Mouse (Mus musculus) neural tube, embryonic 14.5 days (tissue): ENCODE measurements around the gene Aoah. TPM values are rescaled to one million over a fixed set of nuclear protein-coding genes. Genes with fewer than 3 reads are reported as not detected.

Experiments
- ATAC-seq: fragments of 200-750 bp; cut with Nextera tagmentation; 2 replicates; pipeline ENCODE4 v1.8.0; 2017; ENCODE audit warnings: low read depth, mild to moderate bottlenecking, moderate TSS enrichment, moderate library complexity
- H3K27ac ChIP-seq: fragments of 300-500 bp; sonication (generic); 2 replicates; pipeline ENCODE4 v1.5.1; 2014; ENCODE audit warnings: low read depth, mild to moderate bottlenecking, control low read depth, low read length, moderate library complexity, mixed read lengths
- H3K27me3 ChIP-seq: fragments of 300-500 bp; sonication (generic); 2 replicates; pipeline ENCODE4 v1.6.1; 2014; ENCODE audit warnings: low read length; ENCODE audit not compliant: control insufficient read depth, insufficient read depth
- H3K36me3 ChIP-seq: fragments of 300-500 bp; sonication (generic); 2 replicates; pipeline ENCODE4 v1.6.1; 2014; ENCODE audit warnings: low read length, mixed read lengths; ENCODE audit not compliant: control insufficient read depth, insufficient read depth
- H3K4me1 ChIP-seq: fragments of 300-500 bp; sonication (generic); 2 replicates; pipeline ENCODE4 v1.6.1; 2014; ENCODE audit warnings: low read length; ENCODE audit not compliant: control insufficient read depth, insufficient read depth
- H3K4me2 ChIP-seq: fragments of 300-500 bp; sonication (generic); 2 replicates; pipeline ENCODE4 v1.6.1; 2014; ENCODE audit warnings: mild to moderate bottlenecking, low read depth, low read length, control low read depth
- H3K4me3 ChIP-seq: fragments of 300-500 bp; sonication (generic); 2 replicates; pipeline ENCODE4 v1.5.1; 2014; ENCODE audit warnings: low read depth, low read length, control low read depth, mixed read lengths
- H3K9ac ChIP-seq: fragments of 300-500 bp; sonication (generic); replicated peaks from 2 replicates; pipeline ENCODE4 v1.6.1; 2014; ENCODE audit warnings: low read depth, mild to moderate bottlenecking, control low read depth, low read length, mixed read lengths
- H3K9me3 ChIP-seq: fragments of 300-500 bp; sonication (generic); 2 replicates; pipeline ENCODE4 v1.6.1; 2016; ENCODE audit warnings: low read length; ENCODE audit not compliant: control insufficient read depth
- WGBS: fragments of 180-500 bp; shearing (Covaris S2); extraction: QIAGEN DNeasy Blood & Tissue Kit; methylation state at CpG from one replicate; pipeline ENCODE4 v1.1.7; 2014; 5-methylcytosine and 5-hydroxymethylcytosine counted together
- polyA plus RNA-seq: library from polyadenylated mRNA; unstranded; fragments of >200 nt; fragmentation: Nextera tagmentation; extraction: Ambion mirVana; gene quantifications from 2 replicates; pipeline ENCODE4 v1.2.1, GENCODE M21; 2014

The Aoah gene
- polyA plus RNA-seq, 1 experiment from 2014 or later: not detected

DNA sequence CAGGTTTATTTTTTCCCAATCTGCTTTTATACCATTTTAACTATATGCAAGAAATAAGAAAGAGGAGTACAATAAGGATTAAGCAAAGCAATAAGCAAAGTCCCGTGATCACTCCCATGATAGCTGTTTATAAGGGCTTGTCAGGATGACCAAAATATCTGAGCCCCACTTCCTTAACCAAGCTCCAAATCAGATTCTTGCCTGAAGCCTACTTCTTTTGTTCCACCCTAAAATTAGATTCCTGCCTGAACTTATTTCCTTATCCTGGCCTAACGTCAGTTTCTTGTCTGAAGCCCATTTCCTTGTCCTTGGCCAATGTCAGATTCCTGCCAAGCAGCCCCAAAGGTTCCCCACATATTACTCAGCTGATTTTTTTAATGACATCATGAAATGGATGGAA lies 288.8 kb downstream of the Aoah start:
- Histone ChIP-seq H3K4me1 (no peaks in the 10 kb centered on the region), H3K9ac (no peak overlapping the region), H3K9me3 (no peaks in the 10 kb centered on the region), H3K4me2 (no peak overlapping the region), H3K4me3 (no peak overlapping the region), H3K27ac (no peak overlapping the region), H3K36me3 (no peaks in the 10 kb centered on the region), H3K27me3 (no peaks in the 10 kb centered on the region)
- no peak for ATAC-seq
- WGBS: 90% methylated on average over 2 of the region's 2 CpGs
